Mouse (Mus musculus) limb, embryonic 14.5 days (tissue): ENCODE results near the gene Bnipl. TPM values are rescaled to one million over a fixed set of nuclear protein-coding genes. Genes with fewer than 3 reads are reported as not detected.
A peak's percentile ranks its signal among the peaks of the same experiment; 100 is the strongest.

Source experiments
- ATAC-seq: fragments of 200-750 bp; cut with Nextera tagmentation; 2 replicates; pipeline ENCODE4 v1.8.0; 2017; ENCODE audit warnings: low read depth, moderate number of reproducible peaks, moderate TSS enrichment; ENCODE audit not compliant: low FRiP score
- DNase-seq: peaks from one replicate; pipeline ENCODE4 v3.0.0-alpha.2; 2015; ENCODE audit warnings: low spot score
- H3K27ac ChIP-seq: fragments of 300-500 bp; sonication (generic); replicated peaks from 2 replicates; pipeline ENCODE4 v1.5.1; 2014; ENCODE audit warnings: low read depth, mild to moderate bottlenecking, low read length, moderate library complexity, mixed read lengths
- H3K27me3 ChIP-seq: fragments of 300-500 bp; sonication (generic); 2 replicates; pipeline ENCODE4 v1.6.1; 2014; ENCODE audit warnings: low read length, mixed read lengths; ENCODE audit not compliant: control insufficient read depth, insufficient read depth
- H3K36me3 ChIP-seq: fragments of 300-500 bp; sonication (generic); 2 replicates; pipeline ENCODE4 v1.6.1; 2014; ENCODE audit warnings: mild to moderate bottlenecking, low read length, moderate library complexity, mixed read lengths; ENCODE audit not compliant: control insufficient read depth, insufficient read depth
- H3K4me1 ChIP-seq: fragments of 300-500 bp; sonication (generic); 2 replicates; pipeline ENCODE4 v1.6.1; 2014; ENCODE audit warnings: antibody characterized with exemption, low read length, mixed read lengths; ENCODE audit not compliant: control insufficient read depth, insufficient read depth
- H3K4me2 ChIP-seq: fragments of 300-500 bp; sonication (generic); replicated peaks from 2 replicates; pipeline ENCODE4 v1.6.1; 2014; ENCODE audit warnings: low read depth, mild to moderate bottlenecking, low read length, moderate library complexity; ENCODE audit not compliant: severe bottlenecking
- H3K4me3 ChIP-seq: fragments of 300-500 bp; sonication (generic); replicated peaks from 2 replicates; pipeline ENCODE4 v1.5.1; 2014; ENCODE audit warnings: low read length
- H3K9ac ChIP-seq: fragments of 300-500 bp; sonication (generic); 2 replicates; pipeline ENCODE4 v1.6.1; 2014; ENCODE audit warnings: mild to moderate bottlenecking, low read depth, low read length, moderate library complexity; ENCODE audit not compliant: severe bottlenecking
- H3K9me3 ChIP-seq: fragments of 300-500 bp; sonication (generic); 2 replicates; pipeline ENCODE4 v1.6.1; 2016; ENCODE audit warnings: low read length; ENCODE audit not compliant: control insufficient read depth
- POLR2A ChIP-seq: fragments of 200-500 bp; IDR thresholded peaks from 2 replicates; pipeline ENCODE4 v1.8.0; 2012; ENCODE audit warnings: inconsistent platforms, mild to moderate bottlenecking, moderate library complexity, borderline replicate concordance; ENCODE audit not compliant: insufficient read depth, insufficient read length; ENCODE audit errors: extremely low read depth
- WGBS: fragments of 180-500 bp; shearing (Covaris S2); extraction: QIAGEN DNeasy Blood & Tissue Kit; methylation state at CpG from one replicate; pipeline ENCODE4 v1.1.7; 2014; 5-methylcytosine and 5-hydroxymethylcytosine counted together
- polyA plus RNA-seq, 2 experiments: library from polyadenylated mRNA; depleted of rRNA in 1 of 2; stranded (reverse) in 1 of 2; unstranded in 1 of 2; fragments of >200 nt; fragmentation: Nextera tagmentation in 1 of 2; extraction: Ambion mirVana in 1 of 2; gene quantifications; 2 replicates each; pipeline versions ENCODE4 v1.2.1 to v1.2.3; 2012 to 2014

Gene Bnipl
- polyA plus RNA-seq, 2 experiments, result 12.0 to 13.3 TPM

DNA sequence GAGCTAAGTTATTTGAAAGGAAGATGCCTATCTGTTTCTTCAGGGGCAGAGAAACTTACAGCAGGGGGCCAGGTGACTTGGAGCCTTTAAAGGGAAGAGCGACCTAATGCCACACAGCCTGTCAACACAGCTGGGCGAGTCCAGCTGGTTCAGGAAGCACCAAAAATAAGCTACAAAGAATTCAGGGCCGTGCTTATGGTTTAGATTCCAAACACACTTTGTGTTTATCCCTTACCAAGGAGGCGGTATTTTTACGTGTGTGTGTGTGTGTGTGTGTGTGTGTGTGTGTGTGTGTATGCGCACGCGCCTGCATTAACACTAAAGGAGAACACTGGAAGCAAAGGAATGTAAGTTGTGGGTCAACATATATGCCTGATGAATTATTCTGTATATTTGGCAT is 29.8 kb upstream of the Bnipl start:
- peak overlapping the region; percentile 78 for H3K9ac ChIP-seq
- H3K9me3 ChIP-seq, result no peaks in the 10 kb centered on the region
- ATAC-seq, result no peak
- H3K27me3 ChIP-seq, result no peaks in the 10 kb centered on the region
- WGBS, result 12% methylated on average over 8 of the region's 8 CpGs
- peak; percentile 56 for DNase-seq
- TF ChIP-seq POLR2A, result no peak
- H3K4me2 ChIP-seq, result peak overlapping the region; percentile 68
- H3K27ac ChIP-seq, result peak overlapping the region; percentile 86
- H3K36me3 ChIP-seq, result no peaks in the 10 kb centered on the region
- H3K4me1 ChIP-seq, result peaks cover 13% of the 10 kb centered on the region
- peak overlapping the region; percentile 77 for H3K4me3 ChIP-seq

GRCm38 (mm10) chr3:95277149-95277551 is 26.2 kb upstream of the Bnipl start:
- Histone ChIP-seq H3K36me3 (0 out of 2 replicates have a peak, but pooled peaks cover 4% of the 10 kb centered on the region), H3K27me3 (no peaks in the 10 kb centered on the region), H3K4me2 (no peak overlapping the region), H3K9me3 (no peaks in the 10 kb centered on the region), H3K9ac (no peak overlapping the region), H3K4me3 (no peak overlapping the region), H3K4me1 (peaks cover 4% of the 10 kb centered on the region), H3K27ac (no peak overlapping the region)
- DNase-seq, result no peak
- 94% methylated on average over 1 of the region's 1 CpGs for WGBS
- TF ChIP-seq POLR2A, result no peak
- ATAC-seq, result no peak

DNA sequence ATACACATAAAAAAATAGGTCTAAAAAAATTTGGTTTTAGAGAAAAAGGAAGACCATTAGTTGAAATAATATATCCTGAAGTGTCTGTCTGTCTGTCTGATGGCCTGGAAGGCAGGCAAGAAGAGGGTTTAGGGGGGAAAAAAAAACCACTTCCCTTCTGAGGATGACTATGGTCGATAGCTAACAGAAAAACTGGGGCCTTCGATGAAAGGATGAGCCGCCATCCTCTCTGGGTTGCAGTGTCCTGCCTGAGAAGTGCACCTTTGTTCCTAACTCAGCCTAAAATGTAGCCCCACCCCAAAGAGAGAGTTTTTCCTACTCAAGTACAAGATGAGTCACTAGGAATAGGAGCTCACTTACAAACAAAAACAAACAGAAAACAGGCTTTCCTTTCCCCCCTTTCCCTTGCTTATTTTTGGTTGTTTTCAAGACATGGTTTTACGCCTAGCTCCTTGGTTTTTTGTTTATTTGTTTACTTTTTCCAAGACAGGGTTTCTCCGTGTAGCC is 25.5 kb upstream of the Bnipl start:
- H3K4me1 ChIP-seq, result peaks cover 4% of the 10 kb centered on the region
- 71% methylated on average over 5 of the region's 5 CpGs for WGBS
- TF ChIP-seq POLR2A, result no peak
- H3K27me3 ChIP-seq, result no peaks in the 10 kb centered on the region
- 0 out of 2 replicates have a peak, but pooled peaks cover 4% of the 10 kb centered on the region for H3K36me3 ChIP-seq
- no peaks in the 10 kb centered on the region for H3K9me3 ChIP-seq
- no peak overlapping the region for H3K4me3 ChIP-seq
- no peak for DNase-seq
- H3K27ac ChIP-seq, result no peak overlapping the region
- H3K9ac ChIP-seq, result no peak overlapping the region
- H3K4me2 ChIP-seq, result no peak overlapping the region
- no peak for ATAC-seq

- H3K9me3 ChIP-seq, result no peaks in the 10 kb centered on the region
- H3K27ac ChIP-seq, result no peak overlapping the region
- H3K36me3 ChIP-seq, result 0 out of 2 replicates have a peak, but pooled peaks cover 4% of the 10 kb centered on the region
- 81% methylated on average over 6 of the region's 6 CpGs for WGBS
- no peak overlapping the region for H3K4me2 ChIP-seq
- no peaks in the 10 kb centered on the region for H3K4me1 ChIP-seq
- TF ChIP-seq POLR2A, result no peak
- DNase-seq, result no peak
- ATAC-seq, result no peak
- H3K9ac ChIP-seq, result no peak overlapping the region
- no peak overlapping the region for H3K4me3 ChIP-seq
- H3K27me3 ChIP-seq, result no peaks in the 10 kb centered on the region
Measured at GRCm38 (mm10) chr3:95275161-95275560, 24.2 kb upstream of the Bnipl start.

- Histone ChIP-seq H3K4me2 (no peak overlapping the region), H3K4me1 (no peaks in the 10 kb centered on the region), H3K27ac (no peak overlapping the region), H3K4me3 (no peak overlapping the region), H3K9me3 (no peaks in the 10 kb centered on the region), H3K27me3 (no peaks in the 10 kb centered on the region), H3K9ac (no peak overlapping the region), H3K36me3 (peaks cover 6% of the 10 kb centered on the region; the same call in 1 of the 2 replicates)
- TF ChIP-seq POLR2A, result no peak
- DNase-seq (no peak), ATAC-seq (no peak)
- WGBS, result 93% methylated on average over 4 of the region's 4 CpGs
Measured at GRCm38 (mm10) chr3:95274453-95274852, 23.5 kb upstream of the Bnipl start.
